Mouse (Mus musculus) G1E (cell line): Measurements from ENCODE around the gene Ranbp10. TPM values are rescaled to one million over a fixed set of nuclear protein-coding genes. Genes with fewer than 3 reads are reported as not detected.
"Not testable (repeated sequence)": the region's sequence is repeated elsewhere in the genome, so short reads cannot be mapped to it uniquely, and the experiment has no call there.

ENCODE experiments used
- ATAC-seq: 2 replicates; pipeline ENCODE4 v1.8.0; 2016; ENCODE audit warnings: mild to moderate bottlenecking; ENCODE audit not compliant: insufficient number of reproducible peaks, poor library complexity, low FRiP score, severe bottlenecking; ENCODE audit errors: extremely low read depth
- DNase-seq: peaks from one replicate; pipeline ENCODE4 v3.0.0; 2012; ENCODE audit warnings: low spot score
- H3K27me3 ChIP-seq: 2 replicates; pipeline ENCODE4 v1.6.1; 2012; ENCODE audit warnings: mild to moderate bottlenecking, low read length, inconsistent platforms; ENCODE audit not compliant: insufficient read depth
- H3K36me3 ChIP-seq: replicated peaks from 2 replicates; pipeline ENCODE3; 2012; ENCODE audit warnings: mild to moderate bottlenecking, inconsistent platforms
- H3K4me1 ChIP-seq: 2 replicates; pipeline ENCODE4 v1.6.1; 2012; ENCODE audit warnings: low read depth, low read length, inconsistent platforms, mixed read lengths; ENCODE audit not compliant: insufficient read depth
- H3K4me3 ChIP-seq: 2 replicates; pipeline ENCODE4 v1.5.1; 2012; ENCODE audit warnings: low read depth, mild to moderate bottlenecking, inconsistent platforms, low read length, moderate library complexity, mixed read lengths
- H3K9me3 ChIP-seq: replicated peaks from 2 replicates; pipeline ENCODE4 v1.6.1; 2012; ENCODE audit warnings: inconsistent platforms
- CTCF ChIP-seq: IDR thresholded peaks from 2 replicates; pipeline ENCODE4 v1.5.1; 2012; ENCODE audit warnings: low read depth, low read length, inconsistent platforms, mixed read lengths
- GATA1 ChIP-seq: IDR thresholded peaks from 2 replicates; pipeline ENCODE4 v1.6.1; 2012; ENCODE audit warnings: borderline replicate concordance, low read length, inconsistent platforms, mixed read lengths
- GATA2 ChIP-seq: IDR thresholded peaks from 2 replicates; pipeline ENCODE4 v1.6.1; 2012; ENCODE audit warnings: low read depth, low read length, inconsistent platforms, borderline replicate concordance
- POLR2AphosphoS5 ChIP-seq: IDR thresholded peaks from 2 replicates; pipeline ENCODE4 v1.6.1; 2012; ENCODE audit warnings: low read depth, low read length, inconsistent platforms; ENCODE audit not compliant: insufficient replicate concordance
- TAL1 ChIP-seq: conservative IDR thresholded peaks from 2 replicates; pipeline ENCODE4 v1.6.1; 2012; ENCODE audit warnings: low read depth, low read length, inconsistent platforms, mixed read lengths
- polyA plus RNA-seq: library from polyadenylated mRNA; stranded (reverse); fragments of >175 nt; gene quantifications from 2 replicates; pipeline ENCODE4 v1.2.3, GENCODE M21; 2012
- total RNA-seq, 2 experiments: library from RNA; stranded (forward) in 1 of 2; stranded (reverse) in 1 of 2; fragments of 200-1000 nt in 1 of 2; fragments of >200 nt in 1 of 2; fragmentation: Nextera tagmentation in 1 of 2; gene quantifications; 2 replicates each; pipeline ENCODE4 v1.2.3; 2014 to 2017

The Ranbp10 gene
- total and polyA plus RNA-seq, 3 experiments, result 14.3 to 114 (median 29.3) TPM

GRCm38 (mm10) chr8:105835318-105835717 is 8.2 kb upstream of the Ranbp10 start:
- peaks cover 31% of the 10 kb centered on the region for H3K4me1 ChIP-seq

GRCm38 (mm10) chr8:105833740-105834139 is 6.6 kb upstream of the Ranbp10 start:
- H3K4me3 ChIP-seq, result not testable (repeated sequence)

More at GRCm38 (mm10) chr8:105835318-105835717, 8.2 kb upstream of the Ranbp10 start:
- peak; percentile 31 for DNase-seq
- Histone ChIP-seq H3K27me3 (peaks cover 3% of the 10 kb centered on the region; the same call in 1 of the 2 replicates), H3K36me3 (no peaks in the 10 kb centered on the region), H3K4me3 (no peak overlapping the region; the same call in 1 of the 2 replicates), H3K9me3 (no peaks in the 10 kb centered on the region)
- TF ChIP-seq POLR2AphosphoS5 (no peak), GATA2 (no peak), CTCF (peak; percentile 45)
- ATAC-seq, result peak; percentile 63

GRCm38 (mm10) chr8:105826379-105826778 is 771 bp downstream of the Ranbp10 start:
- DNase-seq (no peak), ATAC-seq (no peak)
- no peaks in the 10 kb centered on the region for H3K9me3 ChIP-seq
- peaks cover 55% of the 10 kb centered on the region for H3K4me1 ChIP-seq
- no peaks in the 10 kb centered on the region for H3K27me3 ChIP-seq
- TF ChIP-seq POLR2AphosphoS5 (no peak), TAL1 (no peak), GATA2 (no peak), CTCF (no peak), GATA1 (no peak)
- peak overlapping the region; percentile 79 for H3K4me3 ChIP-seq
- peaks cover 40% of the 10 kb centered on the region for H3K36me3 ChIP-seq

More at GRCm38 (mm10) chr8:105833740-105834139, 6.6 kb upstream of the Ranbp10 start:
- not testable (repeated sequence) for H3K36me3 ChIP-seq, H3K27me3 ChIP-seq, DNase-seq, ATAC-seq, H3K9me3 ChIP-seq
- H3K4me1 ChIP-seq, result peaks cover 27% of the 10 kb centered on the region

GRCm38 (mm10) chr8:105825506-105825905 is 1.6 kb downstream of the Ranbp10 start:
- H3K4me3 ChIP-seq, result peak overlapping the region; percentile 79
- H3K9me3 ChIP-seq, result no peaks in the 10 kb centered on the region
- no peak for TF ChIP-seq TAL1
- no peak for TF ChIP-seq CTCF
- no peak for TF ChIP-seq GATA2
- TF ChIP-seq POLR2AphosphoS5, result no peak
- TF ChIP-seq GATA1, result no peak
- H3K36me3 ChIP-seq, result peaks cover 49% of the 10 kb centered on the region
- ATAC-seq, result no peak
- DNase-seq, result no peak
- H3K4me1 ChIP-seq, result peaks cover 64% of the 10 kb centered on the region
- no peaks in the 10 kb centered on the region for H3K27me3 ChIP-seq

GRCm38 (mm10) chr8:105820925-105821324 is 6.2 kb downstream of the Ranbp10 start:
- Histone ChIP-seq H3K4me3 (peak overlapping the region; percentile 41; the same call in 1 of the 2 replicates), H3K27me3 (no peaks in the 10 kb centered on the region), H3K36me3 (peaks cover 83% of the 10 kb centered on the region), H3K9me3 (no peaks in the 10 kb centered on the region), H3K4me1 (peaks cover 84% of the 10 kb centered on the region)
- TF ChIP-seq CTCF (no peak), GATA2 (peak; percentile 82; the same call in 1 of the 2 replicates), TAL1 (peak; percentile 98)
- ATAC-seq, result peak; percentile 95
- peak; percentile 80 for DNase-seq

GRCm38 (mm10) chr8:105819659-105820058 is 7.5 kb downstream of the Ranbp10 start:
- peaks cover 81% of the 10 kb centered on the region for H3K4me1 ChIP-seq
- ATAC-seq (no peak), DNase-seq (no peak)
- no peak overlapping the region; the same call in 1 of the 2 replicates for H3K4me3 ChIP-seq
- TF ChIP-seq GATA1, result no peak
- TF ChIP-seq POLR2AphosphoS5, result no peak
- TF ChIP-seq TAL1, result no peak
- no peak for TF ChIP-seq GATA2
- TF ChIP-seq CTCF, result no peak
- H3K27me3 ChIP-seq, result no peaks in the 10 kb centered on the region
- H3K9me3 ChIP-seq, result no peaks in the 10 kb centered on the region
- H3K36me3 ChIP-seq, result peaks cover 81% of the 10 kb centered on the region

GRCm38 (mm10) chr8:105813241-105813640 is 13.9 kb downstream of the Ranbp10 start:
- Histone ChIP-seq H3K36me3 (peaks cover 77% of the 10 kb centered on the region), H3K9me3 (no peaks in the 10 kb centered on the region), H3K27me3 (no peaks in the 10 kb centered on the region), H3K4me1 (peaks cover 79% of the 10 kb centered on the region), H3K4me3 (no peak overlapping the region)
- ATAC-seq, result no peak
- TF ChIP-seq GATA1 (no peak), TAL1 (no peak), GATA2 (no peak), POLR2AphosphoS5 (no peak), CTCF (no peak)
- DNase-seq, result no peak
